8 mouse cellular contexts compared by ENCODE assay signal in genomic region chr2:157424904-157425642, GRCm38 (mm10). TPM values are rescaled to one million over a fixed set of nuclear protein-coding genes. Genes with fewer than 3 reads are reported as not detected.
DNase-seq lines count a peak whose midpoint lies in the region; ATAC-seq and TF ChIP-seq lines count a peak whose summit lies in the region.

No protein-coding gene starts in this region.

- no peaks in the 10 kb centered on the region for H3K27me3 ChIP-seq in forebrain, embryonic 15.5 days
- no peaks in the 10 kb centered on the region for H3K27me3 ChIP-seq in neural tube, embryonic 15.5 days (replicated peaks)

- peaks cover 17% of the 10 kb centered on the region; the same call in 1 of the 2 replicates for H3K4me1 ChIP-seq in lung, adult 2 months (ENCODE audit: control insufficient read depth, insufficient read depth, low read length)
- peaks cover 56% of the 10 kb centered on the region for H3K4me1 ChIP-seq in forebrain, embryonic 15.5 days
- peaks cover 70% of the 10 kb centered on the region for H3K4me1 ChIP-seq in neural tube, embryonic 15.5 days

- ATAC-seq in forebrain, embryonic 15.5 days (replicated peaks) = peak; percentile 38
- ATAC-seq in neural tube, embryonic 15.5 days (ENCODE audit: low FRiP score) = no peak; the same call in 1 of the 2 replicates
- ATAC-seq in megakaryocyte progenitor cell, adult 5-6 weeks (replicated peaks; ENCODE audit: poor library complexity) = no peak

- H3K36me3 ChIP-seq in forebrain, embryonic 15.5 days = no peaks in the 10 kb centered on the region
- H3K36me3 ChIP-seq in neural tube, embryonic 15.5 days = 0 out of 2 replicates have a peak, but pooled peaks cover 4% of the 10 kb centered on the region

- no peak for TF ChIP-seq CTCF in lung, adult 2 months (IDR thresholded peaks at IDR 0.05; ENCODE audit: insufficient read depth, low read length)

- DNase-seq in lung, adult 2 months = no peak
- DNase-seq in lung, postnatal 25 days (ENCODE audit: low spot score) = no peak
- DNase-seq in kidney, postnatal 36 days = peak; percentile 33 to 54
- no peak for DNase-seq in frontal cortex, postnatal 14 days (ENCODE audit: low spot score in 2 of 2)
- DNase-seq in cerebellum, adult 8-10 months = no peak

- H3K9me3 ChIP-seq in forebrain, embryonic 15.5 days = no peaks in the 10 kb centered on the region
- no peaks in the 10 kb centered on the region for H3K9me3 ChIP-seq in neural tube, embryonic 15.5 days (replicated peaks)

- peak overlapping the region; percentile 98 for H3K9ac ChIP-seq in forebrain, embryonic 15.5 days (replicated peaks)
- peak overlapping the region; percentile 98 for H3K9ac ChIP-seq in neural tube, embryonic 15.5 days (replicated peaks)

- H3K27ac ChIP-seq in forebrain, embryonic 15.5 days (replicated peaks) = peak overlapping the region; percentile 94
- peak overlapping the region; percentile 90 for H3K27ac ChIP-seq in neural tube, embryonic 15.5 days (replicated peaks)

- 56% methylated on average over 16 of the region's 16 CpGs for WGBS in lung, adult 2 months
- WGBS in forebrain, embryonic 15.5 days = 59% methylated on average over 16 of the region's 16 CpGs
- WGBS in neural tube, embryonic 15.5 days = 63% methylated on average over 16 of the region's 16 CpGs

- TF ChIP-seq POLR2A in lung, adult 2 months (IDR thresholded peaks at IDR 0.05; ENCODE audit: borderline replicate concordance, extremely low read depth, low read depth, low read length) = 0 out of 2 replicates have a peak, but pooled peaks have one; percentile 10

- peak overlapping the region; percentile 91 for H3K4me2 ChIP-seq in forebrain, embryonic 15.5 days (replicated peaks)
- peak overlapping the region; percentile 90 for H3K4me2 ChIP-seq in neural tube, embryonic 15.5 days

- H3K4me3 ChIP-seq in lung, adult 2 months (replicated peaks; ENCODE audit: extremely low read depth, low read depth, low read length) = peak overlapping the region; percentile 54
- H3K4me3 ChIP-seq in forebrain, embryonic 15.5 days = peak overlapping the region; percentile 63
- peak overlapping the region; percentile 79 for H3K4me3 ChIP-seq in neural tube, embryonic 15.5 days (replicated peaks)

RNA-seq across cellular contexts. Expression of gene Src, which starts 6.8 kb away (rescaled TPM):
- polyA plus RNA-seq in lung, adult 2 months (2012; rRNA removed) = 59.8 and 62.3 TPM in 2 replicates
- polyA plus RNA-seq in forebrain, embryonic 15.5 days (2015; fragmentation: Nextera tagmentation; extraction: Ambion mirVana) = 35.6 and 37.9 TPM in 2 replicates
- polyA plus RNA-seq in neural tube, embryonic 15.5 days (2015; fragmentation: Nextera tagmentation; extraction: Ambion mirVana) = 25.4 and 33.0 TPM in 2 replicates
- total RNA-seq in megakaryocyte progenitor cell, adult 5-6 weeks (2015) = 0.27 TPM in 1 of 2 replicates, not detected in the other
- total RNA-seq in megakaryocyte progenitor cell, adult 5-6 weeks (2017) = 0.07 TPM in 1 of 2 replicates, not detected in the other

RNA-seq across cellular contexts. Expression of gene Manbal, which starts 57.7 kb away (rescaled TPM):
- 85.5 and 108 TPM in 2 replicates for polyA plus RNA-seq in lung, adult 2 months (2012; rRNA removed)
- 105 TPM in 2 replicates for polyA plus RNA-seq in forebrain, embryonic 15.5 days (2015; fragmentation: Nextera tagmentation; extraction: Ambion mirVana)
- polyA plus RNA-seq in neural tube, embryonic 15.5 days (2015; fragmentation: Nextera tagmentation; extraction: Ambion mirVana) = 110 and 112 TPM in 2 replicates
- total RNA-seq in megakaryocyte progenitor cell, adult 5-6 weeks (2015) = 14.2 and 17.9 TPM in 2 replicates
- total RNA-seq in megakaryocyte progenitor cell, adult 5-6 weeks (2017) = 6.2 and 7.5 TPM in 2 replicates

Comparison
In these comparisons a context has a peak if more than half of its experiments do, and no peak if none do; other contexts are left out.
1. DNase-seq: peak in kidney, postnatal 36 days (2 of 2); none in lung, adult 2 months (single experiment), lung, postnatal 25 days (single experiment), frontal cortex, postnatal 14 days (0 of 2) and cerebellum, adult 8-10 months (single experiment).
2. Peak in every context shown above with its lines, with median percentiles within 50 percentile points of each other: H3K4me3 ChIP-seq.